Mouse (Mus musculus): Measurements from ENCODE around the gene Tfcp2l1.

DNA sequence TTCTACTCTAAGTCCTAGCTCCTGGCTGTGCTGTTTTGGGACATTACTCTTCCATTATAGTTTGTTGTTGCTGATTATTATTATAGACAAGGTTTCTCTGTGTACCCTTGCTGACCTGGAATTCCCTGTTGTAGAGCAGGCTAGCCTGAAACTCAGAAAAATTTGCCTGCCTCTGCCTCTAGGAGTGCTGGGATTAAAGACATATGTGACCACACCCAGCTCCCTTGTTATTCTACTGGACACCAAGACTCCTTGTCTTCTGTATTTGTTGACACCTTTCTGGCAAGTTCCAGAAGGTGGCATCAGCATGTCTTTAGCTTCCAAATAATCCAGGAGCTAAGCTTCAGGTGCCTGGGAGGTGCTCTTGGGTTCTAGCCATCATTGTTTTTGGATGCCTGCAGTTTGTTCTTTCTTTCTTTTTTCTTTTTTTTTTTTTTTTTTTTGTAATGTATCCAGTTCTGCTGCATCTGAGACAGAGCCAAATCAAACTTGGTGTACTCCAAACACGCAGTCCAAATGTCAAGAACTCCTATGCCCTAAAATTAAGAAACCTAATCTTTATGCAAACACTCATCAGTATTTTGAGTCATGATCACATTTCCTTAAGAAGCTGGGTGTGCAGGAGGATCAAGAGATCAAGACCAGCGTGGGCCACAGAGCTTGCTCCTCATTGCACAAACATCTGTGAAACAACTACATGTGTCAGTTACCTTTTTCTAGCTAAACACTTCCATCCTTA lies 30.1 kb upstream of the Tfcp2l1 start:
- TF ChIP-seq CTCF (IDR thresholded peaks at IDR 0.05), result no peak
- no peak for TF ChIP-seq POLR2A (IDR thresholded peaks at IDR 0.05; ENCODE audit: insufficient read depth, low read depth, low read length)
- no peak for TF ChIP-seq EP300 (IDR thresholded peaks at IDR 0.05; ENCODE audit: insufficient read depth, low read depth, low read length)
